Mouse (Mus musculus): Measurements from ENCODE around the gene Atp8b3. TPM values are rescaled to one million over a fixed set of nuclear protein-coding genes. Genes with fewer than 3 reads are reported as not detected.

The Atp8b3 gene
- polyA plus RNA-seq, 1 experiment from 2014 or later, result 1.5 TPM

DNA sequence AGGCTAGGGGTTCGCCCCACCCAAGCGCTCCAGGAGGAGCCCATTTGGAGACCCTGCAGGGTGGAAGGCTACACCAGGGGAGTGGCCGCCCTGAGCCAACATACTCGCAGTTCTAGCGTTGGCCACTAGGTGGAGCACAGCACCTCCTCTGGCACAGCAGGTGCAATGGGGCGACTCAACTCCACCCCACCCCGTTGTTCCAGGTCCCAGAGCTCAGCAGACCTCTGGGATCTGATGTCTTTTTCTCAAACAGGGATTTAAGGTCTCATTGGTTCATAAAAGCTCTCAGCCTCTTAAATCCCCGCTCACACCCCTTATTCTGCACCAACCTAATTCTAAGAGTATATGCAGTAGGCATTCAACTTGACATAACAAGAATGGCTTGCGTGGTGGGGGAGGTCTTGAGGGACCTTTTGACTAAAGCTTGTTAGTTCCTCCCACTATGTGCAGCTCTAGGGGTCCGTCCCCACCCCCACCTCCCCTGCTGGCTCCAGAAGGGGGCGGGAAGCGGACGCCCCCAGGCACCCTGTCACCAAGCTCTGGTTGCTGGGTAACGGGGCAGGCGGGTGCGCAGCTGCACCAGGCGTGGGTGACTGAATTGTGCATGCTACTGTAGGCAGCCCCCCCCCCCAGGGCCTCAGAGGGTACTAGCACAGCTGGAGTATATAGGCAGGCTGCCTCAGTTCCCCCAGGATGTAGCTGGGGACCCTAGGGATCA lies 27.6 kb upstream of the Atp8b3 start:
- ATAC-seq (ENCODE audit: low FRiP score), result peak; percentile 30
- H3K9me3 ChIP-seq (replicated peaks), result no peaks in the 10 kb centered on the region
- H3K4me2 ChIP-seq, result peak overlapping the region; percentile 47
- H3K27ac ChIP-seq (replicated peaks), result peak overlapping the region; percentile 60
- no peaks in the 10 kb centered on the region for H3K27me3 ChIP-seq (replicated peaks)
- H3K9ac ChIP-seq (replicated peaks), result 0 out of 2 replicates have a peak overlapping the region, but pooled peaks have one; percentile 28
- peaks cover 42% of the 10 kb centered on the region for H3K4me1 ChIP-seq
- H3K36me3 ChIP-seq, result no peaks in the 10 kb centered on the region
- peak overlapping the region; percentile 12; the same call in 1 of the 2 replicates for H3K4me3 ChIP-seq (replicated peaks)
- 11% methylated on average over 17 of the region's 17 CpGs for WGBS

DNA sequence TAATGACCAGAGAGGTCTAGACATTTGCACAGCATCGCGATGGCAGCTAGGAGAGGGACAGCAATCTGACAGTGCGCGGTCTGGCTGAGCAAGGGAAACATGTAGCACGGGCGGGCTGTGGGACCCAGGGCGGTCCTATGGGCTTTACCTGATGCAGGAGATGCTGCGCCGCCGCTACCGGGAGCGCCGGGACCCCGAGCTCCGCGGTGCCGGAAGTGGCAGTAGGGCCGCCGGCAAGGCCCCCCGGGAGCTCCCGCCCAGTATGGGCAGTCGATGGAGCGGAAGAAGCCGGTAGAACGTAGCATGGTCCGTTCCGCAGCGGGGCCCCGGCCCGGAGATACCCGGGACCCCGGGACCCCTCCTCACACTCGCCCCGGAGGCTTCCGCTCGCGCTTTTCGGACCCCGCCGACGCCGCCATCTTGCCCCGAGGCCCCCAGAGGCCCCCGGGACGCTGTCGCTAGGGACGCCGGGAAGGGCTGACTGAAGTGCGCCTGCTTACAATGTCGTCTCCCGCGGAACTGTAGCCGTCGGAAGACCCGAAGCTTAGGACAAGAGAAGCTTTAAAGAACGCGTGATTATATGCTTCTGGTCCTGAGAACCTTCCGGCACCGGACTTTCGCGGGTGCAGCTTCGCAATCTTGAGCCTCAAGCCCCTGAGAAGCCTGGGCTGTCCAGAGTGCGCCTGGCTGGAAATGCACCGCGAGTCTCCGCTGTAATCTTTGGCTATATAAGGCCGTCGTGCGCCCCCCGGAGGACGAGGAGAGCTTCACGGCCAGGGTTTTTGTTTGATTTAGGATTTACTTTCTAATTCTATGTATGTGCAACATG lies 22.4 kb upstream of the Atp8b3 start, which contains the start of gene Rexo1:
TSS of gene Rexo1 (minus strand) at position 445 of the 829 bp plus-strand sequence.
- Histone ChIP-seq H3K9me3 (replicated peaks) (no peaks in the 10 kb centered on the region), H3K27me3 (replicated peaks) (no peaks in the 10 kb centered on the region), H3K4me3 (replicated peaks) (peak within 1 kb of the TSS; percentile 98), H3K4me1 (peaks cover 51% of the 10 kb centered on the region), H3K27ac (replicated peaks) (peak within 1 kb of the TSS; percentile 94), H3K9ac (replicated peaks) (peak within 1 kb of the TSS; percentile 90), H3K4me2 (peak within 1 kb of the TSS; percentile 82), H3K36me3 (no peaks in the 10 kb centered on the region)
- ATAC-seq (ENCODE audit: low FRiP score), result peak; percentile 83
- 0% methylated on average over 69 of the region's 72 CpGs for WGBS

DNA sequence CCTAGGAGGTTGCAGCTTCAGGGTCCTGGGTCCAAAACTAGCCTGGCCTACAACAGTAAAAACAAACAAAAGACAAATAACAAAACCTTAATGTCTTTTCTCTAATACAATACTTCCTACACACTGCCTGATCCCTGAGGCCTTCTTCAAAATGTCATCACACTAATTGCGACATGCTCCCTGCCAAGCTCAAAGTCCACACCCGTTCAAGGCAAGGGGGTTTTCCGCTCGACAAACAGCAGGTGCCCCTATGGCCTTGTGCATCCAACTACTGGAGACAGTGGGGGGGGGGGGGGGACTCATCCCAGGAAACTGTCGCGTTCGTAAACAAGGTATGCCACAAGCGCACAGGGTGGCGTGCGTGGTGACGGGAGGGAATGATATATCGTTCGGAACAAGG lies 21.7 kb upstream of the Atp8b3 start:
- no peaks in the 10 kb centered on the region for H3K36me3 ChIP-seq
- H3K27ac ChIP-seq (replicated peaks), result peak overlapping the region; percentile 94
- WGBS, result 1% methylated on average over 13 of the region's 13 CpGs
- ATAC-seq (ENCODE audit: low FRiP score), result no peak
- H3K4me2 ChIP-seq, result peak overlapping the region; percentile 82
- peak overlapping the region; percentile 98 for H3K4me3 ChIP-seq (replicated peaks)
- peak overlapping the region; percentile 90 for H3K9ac ChIP-seq (replicated peaks)
- no peaks in the 10 kb centered on the region for H3K27me3 ChIP-seq (replicated peaks)
- H3K4me1 ChIP-seq, result peaks cover 47% of the 10 kb centered on the region
- no peaks in the 10 kb centered on the region for H3K9me3 ChIP-seq (replicated peaks)

DNA sequence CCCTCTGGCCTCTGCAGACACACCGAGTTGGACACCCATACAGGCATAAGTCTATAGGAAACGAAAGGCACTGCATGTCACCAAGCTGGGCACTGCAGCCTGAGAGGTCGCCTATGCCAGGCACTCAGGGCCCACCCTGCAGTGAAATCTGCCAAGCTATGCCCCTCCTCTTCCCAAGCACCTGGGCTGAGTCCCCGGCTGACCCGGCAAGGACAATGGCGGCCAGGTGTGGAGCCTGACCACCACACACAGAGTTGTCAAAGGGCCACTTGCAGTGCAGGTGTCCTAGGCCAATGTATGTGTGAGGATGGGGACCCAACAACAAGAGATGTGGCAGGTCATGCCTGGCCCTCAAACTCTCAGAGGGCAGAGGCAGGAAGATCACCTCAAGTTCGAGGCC lies 20.5 kb upstream of the Atp8b3 start:
- no peaks in the 10 kb centered on the region for H3K27me3 ChIP-seq (replicated peaks)
- peaks cover 50% of the 10 kb centered on the region for H3K4me1 ChIP-seq
- WGBS, result 92% methylated on average over 7 of the region's 7 CpGs
- no peaks in the 10 kb centered on the region for H3K36me3 ChIP-seq
- no peak overlapping the region for H3K4me3 ChIP-seq (replicated peaks)
- H3K27ac ChIP-seq (replicated peaks), result no peak overlapping the region
- no peak for ATAC-seq (ENCODE audit: low FRiP score)
- peak overlapping the region; percentile 82 for H3K4me2 ChIP-seq
- H3K9ac ChIP-seq (replicated peaks), result no peak overlapping the region
- no peaks in the 10 kb centered on the region for H3K9me3 ChIP-seq (replicated peaks)

DNA sequence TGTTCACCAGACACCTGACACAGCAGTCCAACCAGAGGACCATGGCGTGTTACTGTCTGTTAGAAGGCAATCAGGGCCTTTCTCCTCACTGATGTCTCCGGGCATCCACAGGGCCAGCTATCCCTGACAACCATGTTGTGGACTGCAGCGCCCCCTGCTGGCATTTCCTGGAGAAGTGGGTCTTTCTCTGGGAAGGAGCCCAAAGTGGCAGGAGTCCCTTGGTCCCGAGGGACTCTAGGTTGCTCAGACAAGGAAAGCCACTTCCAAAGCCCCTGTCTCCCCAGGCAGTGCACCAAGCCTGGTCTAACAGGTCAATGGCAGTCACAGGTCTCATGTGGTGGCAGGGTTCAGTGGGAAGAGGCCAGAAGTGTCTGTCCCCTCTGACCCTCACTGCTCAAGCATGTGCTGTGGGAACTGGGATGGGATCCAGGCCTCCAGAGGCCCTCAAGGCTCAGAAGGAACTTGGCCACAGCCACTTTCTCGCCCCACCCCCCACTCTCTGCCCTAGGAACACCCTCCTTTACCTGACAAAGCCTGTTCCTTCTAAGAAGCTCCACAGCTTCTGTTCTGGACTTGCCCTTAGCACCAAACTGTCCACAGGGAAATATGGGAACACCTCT lies 18.5 kb upstream of the Atp8b3 start:
- Histone ChIP-seq H3K27me3 (replicated peaks) (no peaks in the 10 kb centered on the region), H3K36me3 (no peaks in the 10 kb centered on the region), H3K27ac (replicated peaks) (no peak overlapping the region), H3K4me1 (peaks cover 49% of the 10 kb centered on the region), H3K9me3 (replicated peaks) (no peaks in the 10 kb centered on the region), H3K4me3 (replicated peaks) (no peak overlapping the region), H3K9ac (replicated peaks) (no peak overlapping the region), H3K4me2 (no peak overlapping the region)
- 35% methylated on average over 5 of the region's 5 CpGs for WGBS
- no peak for ATAC-seq (ENCODE audit: low FRiP score)

DNA sequence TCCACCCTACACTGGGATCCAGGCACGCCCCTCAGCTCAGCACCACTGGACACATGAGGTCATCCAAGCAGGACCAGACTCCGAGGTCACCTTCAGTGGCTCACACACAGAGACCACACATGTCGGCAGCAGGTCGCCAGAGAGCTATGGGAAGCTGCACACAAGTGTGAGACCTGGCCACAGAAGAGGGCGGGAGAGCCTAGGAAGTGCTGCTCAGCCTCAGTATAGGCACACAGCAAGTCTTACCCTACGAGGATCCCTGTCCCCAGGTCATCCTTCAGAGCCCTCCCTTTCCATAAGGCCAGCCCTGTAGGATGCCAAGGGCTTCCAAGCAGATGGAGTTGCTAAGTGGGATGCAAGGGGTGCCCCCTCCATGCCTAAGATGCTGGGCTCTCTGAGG lies 15.1 kb upstream of the Atp8b3 start:
- no peak overlapping the region for H3K4me2 ChIP-seq
- ATAC-seq (ENCODE audit: low FRiP score), result no peak
- peaks cover 28% of the 10 kb centered on the region for H3K4me1 ChIP-seq
- peaks cover 18% of the 10 kb centered on the region for H3K36me3 ChIP-seq
- H3K27ac ChIP-seq (replicated peaks), result no peak overlapping the region
- no peak overlapping the region for H3K4me3 ChIP-seq (replicated peaks)
- no peaks in the 10 kb centered on the region for H3K27me3 ChIP-seq (replicated peaks)
- WGBS, result 92% methylated on average over 6 of the region's 6 CpGs
- no peak overlapping the region for H3K9ac ChIP-seq (replicated peaks)
- H3K9me3 ChIP-seq (replicated peaks), result no peaks in the 10 kb centered on the region

DNA sequence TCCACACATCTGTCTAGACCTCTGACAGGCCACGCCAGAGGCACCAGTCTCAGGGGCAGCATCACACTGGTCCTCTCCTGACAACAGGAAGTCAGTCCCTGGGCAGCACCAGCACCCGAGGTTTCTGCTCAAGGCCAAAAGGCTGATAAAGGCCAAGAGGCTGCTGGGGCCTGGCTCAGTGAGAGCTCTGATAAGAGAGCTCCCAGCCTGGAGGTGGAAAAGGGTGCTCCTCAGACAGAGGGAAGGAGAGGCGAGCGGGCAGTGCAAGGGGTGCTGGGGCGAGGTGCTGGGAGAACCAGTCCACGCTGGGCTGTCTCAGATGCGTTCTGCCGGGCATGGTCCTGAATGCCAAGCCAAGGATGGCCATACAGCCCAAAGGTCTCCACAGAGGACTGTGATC lies 14.7 kb upstream of the Atp8b3 start:
- ATAC-seq (ENCODE audit: low FRiP score), result no peak
- Histone ChIP-seq H3K9ac (replicated peaks) (no peak overlapping the region), H3K36me3 (peaks cover 19% of the 10 kb centered on the region), H3K9me3 (replicated peaks) (no peaks in the 10 kb centered on the region), H3K27ac (replicated peaks) (no peak overlapping the region), H3K4me1 (peaks cover 26% of the 10 kb centered on the region), H3K4me2 (no peak overlapping the region), H3K27me3 (replicated peaks) (no peaks in the 10 kb centered on the region), H3K4me3 (replicated peaks) (no peak overlapping the region)
- WGBS, result 90% methylated on average over 8 of the region's 8 CpGs

DNA sequence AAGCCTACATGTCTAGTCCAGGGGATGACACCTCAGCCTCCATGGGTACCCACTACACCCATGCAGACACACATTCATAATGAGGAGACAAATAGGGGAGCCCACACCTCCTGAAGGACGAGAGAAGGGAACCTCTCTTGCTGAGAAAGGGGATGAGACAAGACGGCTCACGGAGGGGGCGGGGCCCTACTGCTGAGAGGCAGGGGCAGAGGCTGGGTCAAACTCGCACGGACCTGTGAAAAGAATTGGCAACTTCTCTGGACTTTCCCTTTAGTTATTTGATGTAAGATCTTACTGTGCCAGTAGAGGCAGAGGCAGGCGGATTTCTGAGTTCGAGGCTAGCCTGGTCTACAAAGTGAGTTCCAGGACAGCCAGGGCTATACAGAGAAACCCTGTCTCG lies 13.4 kb upstream of the Atp8b3 start:
- no peaks in the 10 kb centered on the region for H3K9me3 ChIP-seq (replicated peaks)
- no peak overlapping the region for H3K4me2 ChIP-seq
- H3K27me3 ChIP-seq (replicated peaks), result no peaks in the 10 kb centered on the region
- H3K4me1 ChIP-seq, result peaks cover 18% of the 10 kb centered on the region
- peaks cover 29% of the 10 kb centered on the region for H3K36me3 ChIP-seq
- H3K9ac ChIP-seq (replicated peaks), result no peak overlapping the region
- H3K27ac ChIP-seq (replicated peaks), result no peak overlapping the region
- 65% methylated on average over 9 of the region's 9 CpGs for WGBS
- H3K4me3 ChIP-seq (replicated peaks), result no peak overlapping the region
- no peak for ATAC-seq (ENCODE audit: low FRiP score)

DNA sequence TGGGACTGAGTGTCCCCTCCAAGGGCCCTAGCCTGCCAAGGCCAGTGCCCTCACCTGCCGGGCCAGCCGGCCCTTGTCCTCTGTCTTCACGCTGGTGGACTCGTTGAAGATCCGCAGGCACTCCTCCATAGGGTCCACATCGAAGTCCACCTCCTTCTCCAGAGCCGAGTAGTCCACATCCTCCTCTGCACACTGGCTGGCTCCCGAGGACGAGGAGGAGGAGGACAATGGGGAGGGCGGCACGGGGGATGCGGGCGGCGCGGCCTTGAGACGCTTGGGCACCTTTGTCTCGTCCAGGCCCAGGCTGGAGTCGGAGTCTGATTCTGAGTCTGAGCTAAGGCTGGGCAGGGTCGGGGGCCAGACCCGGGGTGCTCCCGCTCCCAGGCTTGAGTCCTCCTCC lies 10.4 kb upstream of the Atp8b3 start:
- 94% methylated on average over 21 of the region's 21 CpGs for WGBS
- Histone ChIP-seq H3K9ac (replicated peaks) (no peak overlapping the region), H3K4me2 (no peak overlapping the region), H3K4me3 (replicated peaks) (no peak overlapping the region), H3K27me3 (replicated peaks) (no peaks in the 10 kb centered on the region), H3K9me3 (replicated peaks) (no peaks in the 10 kb centered on the region), H3K27ac (replicated peaks) (no peak overlapping the region), H3K36me3 (peaks cover 59% of the 10 kb centered on the region), H3K4me1 (peaks cover 10% of the 10 kb centered on the region; the same call in 1 of the 2 replicates)
- ATAC-seq (ENCODE audit: low FRiP score), result no peak

DNA sequence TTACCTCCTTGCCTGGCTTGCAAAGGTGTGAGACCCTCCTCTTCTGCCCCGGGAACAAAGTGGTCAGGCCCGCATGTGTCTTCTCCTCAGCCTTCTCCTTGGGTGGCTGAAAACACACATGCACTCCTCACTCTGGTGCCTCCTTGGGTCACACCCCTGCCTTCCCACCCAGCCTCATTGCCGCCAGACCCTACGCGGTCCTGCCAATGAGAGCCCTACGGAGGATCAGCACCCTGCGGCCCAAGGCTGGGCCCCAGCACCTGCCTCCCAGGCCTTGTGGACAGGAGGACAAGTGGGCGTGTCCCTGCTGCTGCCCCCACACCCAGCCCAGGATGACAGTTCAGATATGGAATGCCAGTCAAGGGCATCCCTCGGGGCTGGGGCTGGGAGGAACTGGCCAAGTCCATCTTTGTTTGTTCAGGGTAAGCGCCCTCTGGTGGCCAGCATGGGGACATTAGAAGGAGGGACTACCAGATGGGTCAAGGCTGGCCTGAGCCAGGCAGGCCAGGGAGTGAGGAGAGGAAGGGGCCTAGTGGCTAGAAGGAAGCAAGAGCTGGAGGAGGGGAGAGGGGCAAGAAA lies 9.6 kb upstream of the Atp8b3 start:
- ATAC-seq (ENCODE audit: low FRiP score), result peak; percentile 33; the same call in 1 of the 2 replicates

DNA sequence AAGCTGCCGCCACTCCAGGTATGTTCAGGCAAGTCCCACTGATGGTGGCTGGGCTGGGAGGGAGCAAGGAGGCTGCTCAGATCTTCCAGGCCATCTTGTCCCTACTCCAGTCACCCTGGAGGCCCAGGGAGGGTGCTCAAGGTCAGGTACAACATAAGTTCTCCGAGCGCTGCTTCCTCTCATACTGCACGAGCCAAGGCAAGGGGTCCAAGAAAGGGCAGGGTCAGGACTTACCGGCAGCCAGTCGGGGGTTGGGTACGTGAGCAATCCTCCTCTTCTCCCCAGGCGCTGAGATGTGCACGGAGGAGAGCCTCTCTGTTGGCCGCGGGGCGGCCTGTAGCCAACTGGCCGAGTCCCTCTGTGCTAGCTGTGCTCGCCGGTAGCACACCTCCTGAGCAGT lies 8.6 kb upstream of the Atp8b3 start:
- no peak overlapping the region for H3K4me3 ChIP-seq (replicated peaks)
- no peak for ATAC-seq (ENCODE audit: low FRiP score)
- no peak overlapping the region for H3K4me2 ChIP-seq
- H3K27ac ChIP-seq (replicated peaks), result no peak overlapping the region
- WGBS, result 88% methylated on average over 14 of the region's 15 CpGs
- H3K9me3 ChIP-seq (replicated peaks), result no peaks in the 10 kb centered on the region
- H3K9ac ChIP-seq (replicated peaks), result no peak overlapping the region
- H3K4me1 ChIP-seq, result peaks cover 6% of the 10 kb centered on the region; the same call in 1 of the 2 replicates
- H3K36me3 ChIP-seq, result peaks cover 77% of the 10 kb centered on the region
- H3K27me3 ChIP-seq (replicated peaks), result no peaks in the 10 kb centered on the region

More for the DNA sequence above, 9.6 kb upstream of the Atp8b3 start:
- H3K36me3 ChIP-seq, result peaks cover 67% of the 10 kb centered on the region
- H3K4me2 ChIP-seq, result no peak overlapping the region
- no peak overlapping the region for H3K27ac ChIP-seq (replicated peaks)
- no peaks in the 10 kb centered on the region for H3K27me3 ChIP-seq (replicated peaks)
- no peaks in the 10 kb centered on the region for H3K9me3 ChIP-seq (replicated peaks)
- no peak overlapping the region for H3K4me3 ChIP-seq (replicated peaks)
- peaks cover 6% of the 10 kb centered on the region; the same call in 1 of the 2 replicates for H3K4me1 ChIP-seq
- 72% methylated on average over 10 of the region's 10 CpGs for WGBS
- no peak overlapping the region for H3K9ac ChIP-seq (replicated peaks)
